Mouse (Mus musculus) layer of hippocampus, adult 8-10 months (tissue): ENCODE results near the gene Mapkapk2. TPM values are rescaled to one million over a fixed set of nuclear protein-coding genes. Genes with fewer than 3 reads are reported as not detected.

Source experiments
- DNase-seq, 2 experiments: peaks; one replicate each; pipeline ENCODE4 v3.0.0; 2022; ENCODE audit warnings: low spot score in 2 of 2
- total RNA-seq, 4 experiments: library from RNA; stranded (reverse); gene quantifications; 2 replicates each; pipeline ENCODE4 v1.2.4; 2022

Gene Mapkapk2
- total RNA-seq, 4 experiments from 2014 or later: 27.7 to 42.7 (median 35.3) TPM

DNA sequence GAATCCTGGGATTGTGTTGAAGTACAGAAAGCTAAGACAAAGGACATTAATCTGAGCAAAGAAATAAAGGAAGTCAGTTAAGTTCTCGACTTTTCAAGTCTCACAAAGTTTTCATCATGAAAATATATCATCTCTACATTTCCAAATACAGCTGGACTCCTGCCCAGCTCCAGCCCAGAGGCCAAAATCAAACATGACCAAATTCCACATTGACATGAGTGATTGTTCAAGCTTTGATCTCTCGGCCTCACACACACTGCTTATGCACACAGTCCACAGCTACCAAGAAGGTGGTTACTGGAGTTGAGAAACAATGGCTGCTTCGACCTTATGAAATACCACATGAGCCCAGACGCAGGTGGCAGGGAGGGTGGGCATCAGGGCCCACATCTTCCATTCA, 14.0 kb downstream of the Mapkapk2 start:
- DNase-seq: no peak

DNA sequence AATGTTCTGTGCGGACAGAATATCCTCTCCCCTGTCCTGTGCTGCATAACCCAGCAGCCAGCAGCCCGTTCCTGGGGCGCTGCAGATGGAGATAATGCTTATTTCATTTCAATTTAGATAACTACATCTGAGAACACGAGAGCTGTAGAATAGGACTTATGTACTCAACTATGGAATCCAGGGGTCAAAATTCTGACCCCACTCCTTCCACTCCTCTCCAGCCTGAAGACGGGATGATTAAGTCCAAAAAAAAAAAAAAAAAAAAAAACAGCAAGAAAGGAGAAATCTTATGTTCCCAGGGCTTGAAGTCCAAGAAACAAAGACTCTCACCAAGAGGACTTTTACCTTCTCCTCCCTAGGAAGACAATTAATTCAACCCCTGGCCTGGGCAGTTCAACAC, 14.5 kb downstream of the Mapkapk2 start:
- DNase-seq: no peak

DNA sequence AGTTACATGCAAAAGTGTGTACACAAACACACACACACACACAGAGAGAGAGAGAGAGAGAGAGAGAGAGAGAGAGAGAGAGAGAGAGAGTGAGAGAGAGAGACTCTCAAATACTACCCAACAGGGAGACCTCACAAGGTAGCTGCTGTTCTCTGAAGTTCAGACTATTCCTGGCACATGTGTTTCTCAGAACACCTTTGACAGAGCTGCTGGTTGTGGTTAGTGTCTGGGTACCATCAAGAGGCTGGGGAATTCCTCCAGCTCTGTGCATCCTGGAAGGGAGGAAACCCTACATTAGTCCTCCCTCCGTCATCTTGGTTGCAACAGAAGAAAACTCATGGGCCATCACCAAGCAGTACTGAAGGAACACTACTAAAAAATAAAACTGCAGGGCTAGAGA, 16.9 kb downstream of the Mapkapk2 start:
- DNase-seq: no peak

DNA sequence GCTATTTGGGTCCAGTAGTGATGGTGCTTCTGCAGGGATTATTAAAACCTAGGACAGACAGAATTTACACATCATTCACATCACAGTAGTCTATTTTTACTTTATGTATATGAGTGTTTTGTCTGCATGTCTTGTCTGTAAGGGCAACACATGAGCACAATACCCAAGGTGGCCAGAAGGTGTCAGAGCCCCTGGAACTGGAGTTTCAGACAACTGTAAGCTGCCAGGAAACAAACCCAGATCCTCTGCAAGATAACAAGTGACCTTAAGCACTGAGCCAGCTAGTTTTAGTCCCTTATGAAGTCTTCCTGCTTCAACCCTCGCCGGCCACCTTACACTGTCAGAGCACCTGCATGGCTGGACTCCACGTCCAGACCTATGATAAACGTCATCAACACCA, 17.9 kb downstream of the Mapkapk2 start:
- DNase-seq: no peak

DNA sequence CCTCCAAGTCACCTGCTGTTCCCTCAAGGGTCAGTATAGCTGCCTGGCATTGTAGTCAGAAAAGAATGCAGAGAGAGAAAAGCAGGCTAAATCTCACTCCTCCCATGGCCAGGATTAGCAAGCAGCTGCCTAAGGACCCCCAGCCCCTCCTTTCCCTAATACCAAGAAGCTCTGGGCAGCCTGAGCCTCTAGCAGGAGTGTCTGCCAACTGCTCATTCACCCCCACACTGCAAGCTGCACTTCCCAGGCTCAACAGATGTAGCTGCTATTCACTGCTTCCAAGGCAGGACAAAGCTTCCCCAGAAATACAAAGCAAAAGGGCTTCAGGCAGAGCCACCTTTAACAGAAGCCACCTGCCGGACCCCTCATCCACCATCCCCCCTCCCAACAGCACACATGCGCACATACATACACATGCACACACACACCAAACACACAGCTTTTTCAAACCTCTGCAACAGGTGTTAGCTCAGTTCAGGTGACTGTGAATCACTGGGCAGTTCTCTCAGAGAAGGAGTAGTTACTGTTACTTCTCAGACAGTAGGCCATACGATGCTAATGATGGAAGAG, 18.8 kb downstream of the Mapkapk2 start:
- DNase-seq: peak; percentile 83 to 87

DNA sequence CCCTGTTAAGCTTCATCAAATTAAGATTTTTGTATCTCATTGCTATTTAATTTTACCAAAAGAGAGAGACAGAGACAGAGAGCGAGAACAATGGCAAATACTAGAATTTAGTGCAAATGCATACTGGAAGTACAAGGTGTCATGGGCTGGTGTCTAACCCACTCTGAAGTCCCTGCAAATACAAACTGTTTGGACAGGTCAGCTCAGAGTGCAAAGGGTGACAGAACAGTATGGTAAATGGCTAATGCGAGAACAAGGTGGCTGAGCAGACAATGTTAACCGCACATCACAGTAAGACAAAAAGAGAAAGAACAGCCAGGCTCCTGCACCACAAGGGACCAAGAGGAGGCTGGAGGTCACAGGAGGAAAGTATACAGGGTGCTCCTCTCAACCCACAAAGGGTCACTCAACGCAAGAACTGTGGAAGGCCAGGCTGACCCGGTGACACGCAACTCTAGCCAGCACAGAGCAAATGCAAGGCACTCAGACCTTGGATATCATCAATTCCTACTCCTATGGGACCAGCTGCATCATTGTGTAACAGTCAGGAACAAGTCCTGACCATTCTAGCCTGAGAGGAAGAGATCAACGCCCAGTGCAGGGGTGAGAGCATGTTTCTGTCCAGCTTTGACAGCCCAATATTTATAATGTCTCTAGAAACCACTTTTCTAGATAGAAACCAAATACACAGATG, 22.4 kb downstream of the Mapkapk2 start:
- DNase-seq: no peak

DNA sequence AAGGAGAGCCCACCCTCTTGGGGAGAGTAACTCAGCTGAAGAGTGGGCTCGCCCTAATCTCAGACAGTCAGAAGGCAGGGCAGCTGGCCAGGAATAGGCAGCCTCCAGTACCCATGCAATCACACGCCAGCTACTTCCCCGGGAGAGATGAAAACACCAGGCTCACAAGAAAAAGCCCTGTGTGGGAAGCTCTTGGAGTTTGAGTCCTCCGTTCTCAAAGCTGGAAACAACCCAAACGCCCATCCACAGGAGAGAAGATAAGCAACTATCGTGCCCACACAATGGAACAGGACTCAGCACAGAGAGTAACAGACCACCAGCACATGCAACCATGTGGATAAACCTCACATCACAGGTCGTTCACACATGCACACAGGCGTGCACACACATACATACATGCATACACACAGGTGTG, 23.1 kb downstream of the Mapkapk2 start:
- peak; percentile 56 to 68 for DNase-seq

DNA sequence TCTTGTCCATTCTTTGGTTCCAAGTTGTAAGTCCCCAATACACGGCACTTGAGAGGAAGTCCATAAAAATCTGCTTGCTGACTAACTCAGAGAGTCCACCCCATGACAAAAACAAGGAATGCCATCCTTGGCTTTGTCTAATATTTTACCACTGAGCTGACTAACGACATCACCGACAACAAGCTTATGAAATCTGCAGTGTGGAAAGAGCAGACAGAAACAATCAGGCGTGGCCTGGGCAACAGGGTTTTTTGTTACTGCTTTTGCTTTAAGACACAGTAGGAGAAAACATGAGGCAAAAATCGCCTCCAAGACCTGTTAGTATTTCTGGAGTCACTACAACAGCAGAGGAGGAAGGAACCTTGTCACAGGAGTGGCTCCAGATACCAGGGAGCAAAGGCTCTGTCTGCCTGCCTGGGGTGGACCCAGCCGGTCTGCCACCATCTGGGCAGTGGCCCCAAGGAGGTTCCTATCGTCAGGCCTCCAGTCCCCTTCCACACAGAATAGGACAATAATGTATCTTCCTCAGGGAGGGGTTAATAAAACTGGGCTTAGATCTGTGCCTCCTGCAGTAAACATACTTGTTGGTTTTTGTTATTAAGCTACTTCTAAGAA, 25.1 kb downstream of the Mapkapk2 start:
- DNase-seq: no peak

DNA sequence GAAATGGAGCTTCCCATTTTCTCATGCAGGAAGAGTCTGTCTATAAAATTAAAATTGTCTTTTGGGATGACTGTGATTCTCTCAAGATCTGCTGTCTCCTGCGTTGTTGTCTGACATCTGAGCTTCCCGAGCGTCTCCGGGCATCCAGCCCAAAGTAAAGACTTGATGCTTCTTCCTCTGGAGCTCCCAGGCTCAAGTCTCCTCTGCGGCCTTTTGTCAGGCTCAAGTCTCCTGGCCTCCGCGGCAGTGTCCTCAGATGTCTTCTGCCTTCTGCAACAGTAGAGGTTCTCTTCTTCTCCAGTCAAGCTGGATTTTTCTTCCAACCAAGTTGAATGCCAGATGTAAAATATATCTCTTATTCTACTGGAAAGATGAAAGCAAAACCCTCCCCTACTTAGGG, 28.6 kb downstream of the Mapkapk2 start:
- no peak for DNase-seq

DNA sequence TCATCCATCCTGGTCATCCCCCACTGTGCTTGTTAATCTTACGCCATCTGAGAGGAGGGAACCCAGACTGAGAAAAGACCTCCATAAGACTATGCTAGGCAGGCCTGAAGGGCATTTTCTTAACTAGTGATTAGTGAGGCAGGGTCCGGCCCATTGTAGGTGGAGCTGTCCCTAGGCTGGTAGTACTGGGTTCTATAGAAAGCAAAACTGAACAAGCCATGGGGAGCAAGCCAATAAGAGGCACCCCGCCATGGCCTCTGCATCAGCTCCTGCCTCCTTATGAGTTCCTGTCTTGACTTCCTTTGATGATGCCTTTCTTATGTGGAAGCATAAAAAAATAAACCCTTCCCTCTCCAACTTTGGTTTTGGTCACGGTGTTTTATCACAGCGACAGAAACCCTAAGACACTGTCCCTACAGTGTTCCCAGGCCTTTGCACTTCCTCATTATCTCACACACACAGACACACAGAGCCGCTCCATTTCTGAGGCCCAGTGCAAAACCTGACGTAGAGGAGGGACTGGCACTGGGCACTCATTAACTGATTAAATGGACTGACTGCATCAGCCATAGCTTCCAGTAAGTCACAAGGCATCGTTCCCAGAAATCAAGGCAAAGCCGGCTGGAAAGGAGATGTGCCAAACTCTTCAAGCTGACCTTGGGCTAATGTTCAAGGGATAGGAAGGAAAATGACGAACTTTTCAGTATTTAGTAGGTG, 29.5 kb downstream of the Mapkapk2 start:
- DNase-seq: no peak

DNA sequence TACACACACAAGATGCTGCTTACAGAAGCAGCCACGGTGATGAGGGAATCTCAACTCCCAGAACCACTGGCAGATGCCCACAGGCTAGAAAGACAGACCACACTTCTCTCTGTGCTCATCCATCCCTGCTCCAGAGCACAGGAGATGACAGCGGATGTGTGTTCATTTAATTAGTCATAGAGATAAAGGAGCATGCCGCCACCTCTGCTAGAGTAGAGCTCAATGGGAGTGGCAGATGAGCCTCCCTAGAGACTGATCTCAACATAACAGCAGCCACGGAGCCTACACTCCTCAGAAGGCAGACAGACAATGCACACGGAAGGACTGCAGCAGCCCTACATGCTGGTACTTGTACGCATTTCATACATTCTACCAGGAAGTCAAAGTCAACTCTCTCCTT, 33.4 kb downstream of the Mapkapk2 start:
- no peak for DNase-seq

DNA sequence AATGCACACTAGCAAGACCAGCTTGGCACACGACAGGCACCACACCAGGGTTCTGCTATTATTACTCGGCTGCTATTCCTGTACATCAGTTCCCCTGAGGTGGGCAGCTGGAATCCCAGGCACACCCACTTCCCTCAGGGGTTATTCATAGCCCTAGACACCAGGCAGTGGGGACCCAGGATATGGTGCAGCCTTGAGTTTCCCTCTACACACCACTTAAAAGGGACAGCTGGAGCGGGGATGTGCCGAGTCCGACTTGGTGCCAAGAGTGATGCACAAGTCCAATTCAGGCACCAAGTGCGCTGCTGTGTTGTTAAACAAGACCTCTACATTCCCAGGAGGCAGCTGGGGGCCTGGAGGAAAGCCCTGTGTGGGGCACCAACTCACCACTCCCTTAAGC, 34.8 kb downstream of the Mapkapk2 start:
- no peak for DNase-seq

DNA sequence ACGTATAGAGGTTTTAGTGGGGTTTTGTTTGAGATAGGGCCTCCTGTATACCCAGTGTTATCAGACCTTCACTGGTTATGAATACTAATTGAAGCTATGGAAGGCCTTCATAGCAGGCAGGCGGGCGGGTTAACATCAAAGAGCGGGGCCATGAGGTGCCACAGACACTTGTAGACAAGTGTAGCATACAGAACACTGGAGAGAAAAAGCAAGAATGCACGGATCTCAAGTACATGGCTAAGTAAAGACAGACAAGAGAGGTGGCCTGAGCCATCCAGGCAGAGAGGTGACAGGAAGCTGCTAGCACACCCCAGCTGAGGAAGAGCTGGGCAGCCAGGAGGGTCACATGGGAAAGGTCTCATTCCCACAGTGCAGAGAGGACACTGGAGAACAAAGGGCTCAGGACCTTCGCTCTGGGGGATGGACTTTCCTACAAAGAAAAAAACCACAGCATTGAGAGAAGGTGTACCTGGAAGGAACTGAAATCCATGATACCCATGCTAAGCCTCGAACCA, 35.8 kb downstream of the Mapkapk2 start:
- no peak for DNase-seq

DNA sequence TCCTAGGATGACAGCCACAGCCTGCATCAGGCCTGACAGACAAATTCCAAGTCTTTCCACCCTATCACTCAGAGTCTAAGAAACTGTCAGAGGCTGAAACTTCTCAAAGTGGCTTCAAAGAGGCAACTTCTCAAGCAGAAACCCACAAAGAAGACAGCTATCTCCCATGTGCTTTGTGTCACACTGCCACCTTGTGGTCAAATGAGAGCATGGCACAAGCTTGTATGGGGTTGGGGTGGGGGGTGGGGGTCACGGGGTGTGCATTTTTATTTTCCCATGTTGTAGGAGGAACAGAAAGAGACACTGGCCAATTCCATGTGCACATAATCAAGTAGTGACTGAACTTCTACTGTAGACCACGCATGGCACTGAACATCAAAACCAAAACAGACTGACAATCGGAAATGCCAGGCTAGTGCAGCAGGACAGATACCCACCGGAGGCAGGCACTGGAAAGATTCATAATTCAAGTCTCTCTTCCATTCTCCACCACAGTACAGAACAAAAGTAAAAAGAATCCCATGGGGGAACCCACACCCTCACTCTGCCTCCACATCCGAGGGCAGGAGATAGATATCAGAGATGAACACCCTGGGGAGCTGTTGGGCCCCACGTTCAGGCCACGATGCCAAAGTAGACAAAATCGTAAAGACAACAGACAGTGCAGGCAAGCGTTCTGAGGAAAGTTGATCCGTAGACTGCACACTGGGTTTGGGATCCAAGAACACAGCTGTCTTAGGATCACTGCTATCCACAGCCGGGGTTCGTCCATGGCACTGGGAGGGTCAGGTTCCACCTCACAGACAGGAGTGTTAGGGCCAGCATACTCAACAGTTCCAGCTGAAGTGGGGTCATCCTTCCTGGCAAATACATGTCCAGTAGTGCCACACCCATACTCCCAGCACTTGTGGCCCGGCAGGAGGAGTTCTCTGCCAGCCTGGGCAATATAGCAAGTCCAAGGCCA, 37.1 kb downstream of the Mapkapk2 start:
- DNase-seq: no peak

DNA sequence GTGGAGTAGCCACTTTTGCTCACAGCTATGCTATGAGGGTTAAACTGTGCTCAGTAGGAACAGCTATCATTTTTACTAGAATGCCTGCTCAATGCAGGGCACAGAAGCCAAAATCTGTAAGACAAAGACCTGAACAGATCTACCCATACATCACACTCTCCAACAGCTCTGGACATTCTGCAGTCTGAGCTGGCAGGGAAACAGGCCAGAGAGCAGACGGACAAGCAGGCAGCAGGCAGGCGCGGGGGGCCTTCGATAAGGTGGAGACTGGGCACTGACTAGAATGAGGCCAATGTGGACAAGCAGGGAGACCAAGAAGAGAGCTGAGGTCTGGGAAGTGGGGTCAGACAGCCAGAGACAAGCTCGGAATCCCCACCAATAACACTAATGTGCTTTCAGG, 37.8 kb downstream of the Mapkapk2 start:
- no peak for DNase-seq

DNA sequence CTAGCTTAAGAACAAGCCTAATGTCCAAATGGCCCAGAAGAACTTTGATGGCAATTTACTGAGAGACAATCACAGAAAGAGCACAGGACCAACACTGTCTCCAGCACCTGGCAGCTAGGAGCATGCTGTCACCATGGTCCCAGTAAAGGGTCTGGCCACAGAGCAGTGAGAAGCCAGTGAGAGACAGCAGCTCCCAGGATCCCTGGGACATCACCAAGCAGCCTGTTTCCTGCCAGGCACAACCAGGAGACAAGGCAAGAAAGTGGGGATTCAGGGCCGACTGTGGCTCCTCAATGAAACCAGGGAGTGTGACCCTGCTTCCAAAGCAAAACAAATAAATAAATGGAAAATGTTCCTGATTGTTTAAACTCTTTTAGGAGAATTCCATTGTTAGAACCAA, 38.2 kb downstream of the Mapkapk2 start:
- DNase-seq: no peak

DNA sequence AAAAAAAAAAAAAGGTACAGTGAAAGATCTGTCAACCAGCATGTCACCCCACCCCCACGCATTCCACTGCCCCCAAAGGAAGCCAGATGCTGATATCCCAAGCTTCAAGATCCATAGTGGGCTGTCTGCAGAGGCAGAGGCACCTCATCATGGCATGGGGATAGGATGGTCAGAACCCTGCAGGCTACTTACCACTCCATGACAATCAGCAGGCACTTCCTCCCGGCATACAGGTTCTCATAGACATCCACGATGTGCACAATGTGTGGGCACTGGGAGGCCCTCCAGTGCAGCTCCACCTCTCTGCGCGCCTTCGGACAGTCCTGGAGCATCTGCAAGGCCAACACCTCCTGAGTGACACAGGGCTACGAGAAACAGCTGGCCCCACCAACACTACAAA, 39.2 kb downstream of the Mapkapk2 start:
- DNase-seq: no peak

DNA sequence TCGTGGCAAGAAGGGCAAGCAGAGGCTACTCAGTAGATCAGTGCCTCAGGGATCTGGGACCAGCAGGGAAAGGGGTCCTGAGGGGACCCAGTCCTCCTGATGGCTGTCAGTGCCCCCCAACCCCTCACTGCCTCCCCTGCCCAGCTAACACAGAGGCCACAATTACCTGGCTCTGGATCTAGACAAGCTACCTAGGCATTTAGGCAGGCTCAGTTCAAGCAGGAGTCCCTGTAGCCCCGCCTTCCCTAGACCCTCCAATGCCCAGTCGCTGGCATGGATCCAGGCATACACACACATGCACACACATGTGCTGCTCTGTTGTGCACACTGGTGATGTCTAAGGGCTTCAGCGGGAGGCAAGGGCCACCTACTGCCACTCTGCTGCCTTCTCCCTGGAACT, 43.4 kb downstream of the Mapkapk2 start:
- no peak for DNase-seq

DNA sequence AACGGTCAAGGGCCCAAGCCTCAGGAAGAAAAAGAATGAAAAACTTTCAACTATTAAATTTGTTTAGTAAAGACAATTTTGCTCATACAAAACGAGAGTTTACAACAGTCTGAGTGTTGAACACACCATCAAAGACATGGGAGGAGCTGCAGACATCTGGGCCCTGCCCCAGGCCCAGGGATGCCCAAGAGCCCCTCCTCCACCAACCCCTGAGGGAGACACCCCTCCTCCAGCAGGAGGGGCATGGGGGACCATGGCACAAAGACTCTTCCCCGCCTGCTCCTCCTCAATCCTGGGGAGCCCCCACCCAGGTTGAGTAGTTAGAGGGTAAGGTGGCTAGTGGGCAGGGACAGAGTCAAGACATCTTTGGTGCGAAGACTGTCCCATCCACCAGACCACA, 44.0 kb downstream of the Mapkapk2 start:
- no peak for DNase-seq

DNA sequence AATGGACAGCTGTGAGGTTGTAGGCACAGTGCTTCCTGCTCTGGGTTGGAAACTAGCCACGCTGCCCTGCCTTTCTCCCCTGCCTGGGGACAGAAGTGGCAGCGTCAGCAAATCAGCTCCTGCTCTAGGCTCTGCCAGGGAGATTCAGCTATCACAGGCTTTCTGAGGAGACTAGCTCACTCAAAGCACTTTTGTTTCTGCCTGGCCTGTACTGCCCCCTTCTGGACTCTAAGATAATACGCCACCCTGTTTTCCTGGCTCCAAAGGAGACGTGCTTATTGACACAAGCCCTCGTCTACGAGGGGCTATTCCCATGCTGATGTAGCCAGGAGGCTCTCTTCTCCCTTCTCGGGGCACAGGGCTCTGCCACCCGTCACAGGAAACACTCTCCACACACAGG, 44.4 kb downstream of the Mapkapk2 start:
- peak; percentile 70 to 75 for DNase-seq

DNA sequence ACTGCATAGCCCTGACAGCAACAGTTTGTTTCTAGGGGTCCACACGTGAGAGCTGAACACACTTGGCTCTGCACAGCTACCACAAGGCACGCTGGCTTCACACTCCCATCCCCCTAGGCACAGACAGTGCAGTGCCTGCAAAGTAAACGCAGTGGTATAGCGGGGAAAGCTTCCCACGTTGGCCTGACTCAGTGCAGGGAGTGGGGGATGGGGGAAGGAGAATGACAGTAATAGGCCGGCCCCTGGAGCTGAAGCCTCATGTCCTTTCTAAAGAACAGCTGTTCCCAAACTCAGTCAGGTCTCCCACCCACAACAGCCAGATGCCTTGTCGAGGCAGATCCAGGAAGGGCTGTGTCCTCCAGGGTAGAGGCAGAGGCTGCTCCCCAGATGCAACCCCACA, 46.6 kb downstream of the Mapkapk2 start:
- no peak for DNase-seq
